Mouse (Mus musculus) yolk sac, embryonic 10.5 days (tissue): ENCODE data around the gene Ralgapb.
"Not testable (repeated sequence)": the region's sequence is repeated elsewhere in the genome, so short reads cannot be mapped to it uniquely, and the experiment has no call there.

Source experiments
- DNase-seq: peaks from one replicate; pipeline ENCODE4 v3.0.0-alpha.2; 2017; ENCODE audit warnings: low spot score

The Ralgapb gene

GRCm38 (mm10) chr2:158409595-158410021 lies at the start of gene Ralgapb:
Ralgapb (plus strand) TSS chr2:158409848.
- peak; percentile 97 for DNase-seq

- DNase-seq = peak; percentile 90
These were observed 48.6 kb upstream of the Ralgapb start for GRCm38 (mm10) chr2:158360873-158361677.

- no peak for DNase-seq
These were observed 47.8 kb upstream of the Ralgapb start for GRCm38 (mm10) chr2:158361678-158362320.

GRCm38 (mm10) chr2:158364175-158364574 lies 45.5 kb upstream of the Ralgapb start:
- DNase-seq = no peak

GRCm38 (mm10) chr2:158365099-158365850 lies 44.4 kb upstream of the Ralgapb start:
- DNase-seq = no peak

- DNase-seq = no peak
These were observed 42.0 kb upstream of the Ralgapb start for GRCm38 (mm10) chr2:158367654-158368053.

GRCm38 (mm10) chr2:158368313-158368712 lies 41.3 kb upstream of the Ralgapb start:
- DNase-seq = no peak

- no peak for DNase-seq
These were observed 40.0 kb upstream of the Ralgapb start for GRCm38 (mm10) chr2:158369474-158370172.

GRCm38 (mm10) chr2:158370173-158370550 lies 39.5 kb upstream of the Ralgapb start:
- DNase-seq = no peak

GRCm38 (mm10) chr2:158373061-158373460 lies 36.6 kb upstream of the Ralgapb start:
- peak; percentile 60 for DNase-seq

- no peak for DNase-seq
These were observed 36.1 kb upstream of the Ralgapb start for GRCm38 (mm10) chr2:158373516-158373915.

- DNase-seq = peak; percentile 48
These were observed 34.1 kb upstream of the Ralgapb start, which contains the start of gene Snhg11 for GRCm38 (mm10) chr2:158375443-158376122. Snhg11 (plus strand) TSS chr2:158375638.

GRCm38 (mm10) chr2:158376123-158376687 lies 33.4 kb upstream of the Ralgapb start:
- no peak for DNase-seq

- no peak for DNase-seq
These were observed 32.9 kb upstream of the Ralgapb start for GRCm38 (mm10) chr2:158376798-158377197.

- no peak for DNase-seq
These were observed 31.8 kb upstream of the Ralgapb start for GRCm38 (mm10) chr2:158377811-158378210.

GRCm38 (mm10) chr2:158379354-158380078 lies 30.1 kb upstream of the Ralgapb start:
- peak; percentile 69 for DNase-seq

GRCm38 (mm10) chr2:158386072-158386471 lies 23.6 kb upstream of the Ralgapb start:
- DNase-seq = peak; percentile 46

GRCm38 (mm10) chr2:158389421-158389820 lies 20.2 kb upstream of the Ralgapb start:
- no peak for DNase-seq

GRCm38 (mm10) chr2:158396369-158396768 lies 13.3 kb upstream of the Ralgapb start:
- DNase-seq = no peak

- DNase-seq = not testable (repeated sequence)
These were observed 12.5 kb upstream of the Ralgapb start for GRCm38 (mm10) chr2:158397140-158397539.
